Mouse (Mus musculus) small intestine, adult 2 months (tissue): ENCODE results near the gene Amz2.

ENCODE experiments used
- CTCF ChIP-seq: fragments of 200-500 bp; IDR thresholded peaks from 2 replicates; pipeline ENCODE4 v1.5.1; 2012; ENCODE audit warnings: low read depth, mild to moderate bottlenecking, control low read depth, inconsistent platforms, low read length, moderate library complexity, mixed read lengths; ENCODE audit not compliant: insufficient replicate concordance, insufficient read length; ENCODE audit errors: extremely low read depth
- POLR2A ChIP-seq: fragments of 200-500 bp; IDR thresholded peaks from 2 replicates; pipeline ENCODE4 v1.6.1; 2012; ENCODE audit warnings: low read depth, mild to moderate bottlenecking, control low read depth, inconsistent platforms, low read length, moderate library complexity

- no peak for TF ChIP-seq POLR2A
- TF ChIP-seq CTCF: no peak
Measured at GRCm38 (mm10) chr11:109485398-109486045, 59.8 kb downstream of the Amz2 start.
